Mouse (Mus musculus) brain, embryonic 14.5 days (tissue): ENCODE results near the gene Apobec3.

Experiments
- CTCF ChIP-seq: fragments of 200-500 bp; IDR thresholded peaks from 2 replicates; pipeline ENCODE4 v1.5.1; 2012; ENCODE audit warnings: inconsistent platforms, mild to moderate bottlenecking, moderate library complexity, borderline replicate concordance; ENCODE audit not compliant: insufficient read depth, insufficient read length; ENCODE audit errors: extremely low read depth
- POLR2A ChIP-seq: fragments of 200-500 bp; IDR thresholded peaks from 2 replicates; pipeline ENCODE4 v1.6.1; 2012; ENCODE audit warnings: mild to moderate bottlenecking, inconsistent platforms, borderline replicate concordance; ENCODE audit not compliant: poor library complexity, insufficient read depth, insufficient read length, severe bottlenecking; ENCODE audit errors: extremely low read depth

GRCm38 (mm10) chr15:79943584-79943983 is 52.1 kb downstream of the Apobec3 start:
- TF ChIP-seq CTCF (no peak), POLR2A (no peak)
